Mouse (Mus musculus): ENCODE results near the gene Qrich1.

- TF ChIP-seq CTCF (IDR thresholded peaks at IDR 0.05) = no peak
- no peak for TF ChIP-seq EP300 (IDR thresholded peaks at IDR 0.05)
Observed at GRCm38 (mm10) chr9:108492043-108492750, 24.4 kb upstream of the Qrich1 start.
